Comparison of ENCODE assay signal across 20 mouse cellular contexts in the genomic region with DNA sequence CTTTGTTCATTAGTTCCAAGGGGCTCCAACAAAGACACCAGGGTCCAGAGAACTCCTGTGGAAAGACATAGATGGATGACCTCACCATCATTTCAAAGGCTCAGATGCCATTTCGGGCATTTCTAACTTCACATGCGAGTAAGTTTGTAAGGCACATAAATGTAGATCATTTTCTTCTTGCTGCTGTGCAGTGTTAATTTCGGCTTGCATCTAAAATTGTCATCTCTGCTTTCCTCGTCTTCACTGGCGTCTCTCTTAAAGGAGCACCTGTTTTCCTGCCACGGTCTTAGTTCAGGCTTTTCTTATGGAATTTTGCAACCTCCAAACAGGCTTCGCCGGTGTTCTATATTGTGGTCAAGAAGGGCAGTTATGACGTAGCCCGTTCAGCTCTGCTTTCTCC.
DNase-seq lines count a peak whose midpoint lies in the region.
"Had no signal": no experiment of that assay in that cellular context is flagged by ENCODE, and none has a peak within 500 bp of the region (broad histone marks: within the 10 kb centered on the region; RNA-seq: fewer than 3 reads in every experiment).

No protein-coding gene starts in this region.

- DNase-seq in heart, adult 11 months: peak; percentile 48
- no peak for DNase-seq in heart, postnatal 14 days
- peak; percentile 19 to 70 for DNase-seq in left cerebral cortex, postnatal 14 days (ENCODE audit: low spot score in 2 of 2)
- no peak for DNase-seq in left cerebral cortex, adult 9 months (ENCODE audit: low spot score in 2 of 2)
- DNase-seq in right cerebral cortex, adult 18-20 months: peak; percentile 17
- DNase-seq in right cerebral cortex, postnatal 25 days: no peak
- no peak for DNase-seq in urinary bladder, postnatal 10 days (ENCODE audit: low spot score)
- DNase-seq: adrenal gland, postnatal 10 days; adrenal gland, postnatal 36 days; B cell, adult 2 months; cerebellum, adult 11 months; cerebellum, adult 2 months; cerebellum, adult 9-11 months; cerebellum, postnatal 25 days; embryo, embryonic 11 days; gastrocnemius, adult 2 months; gastrocnemius, postnatal 14 days; heart, adult 18-20 months; heart, postnatal 10 days; heart, postnatal 4 days had no signal

- intact Hi-C loops in heart, postnatal 14 days (cut with DNase I): no loop called here
- intact Hi-C loops in left cerebral cortex, postnatal 14 days (cut with DNase I): loop anchor here (5.0 kb wide), 1 partner anchor 131 kb away; no protein-coding TSS in a partner anchor

Comparison
In these comparisons a context has a peak if more than half of its experiments do, and no peak if none do; other contexts are left out.
1. DNase-seq: peak in heart, adult 11 months (single experiment), left cerebral cortex, postnatal 14 days (2 of 2) and right cerebral cortex, adult 18-20 months (single experiment); none in heart, postnatal 14 days (0 of 2), left cerebral cortex, adult 9 months (0 of 2), right cerebral cortex, postnatal 25 days (single experiment) and urinary bladder, postnatal 10 days (single experiment).